Mouse (Mus musculus) left cerebral cortex, postnatal 4 days (tissue): ENCODE measurements around the gene Trim52. TPM values are rescaled to one million over a fixed set of nuclear protein-coding genes. Genes with fewer than 3 reads are reported as not detected.
"Not testable (repeated sequence)": the region's sequence is repeated elsewhere in the genome, so short reads cannot be mapped to it uniquely, and the experiment has no call there.

ENCODE experiments used
- DNase-seq: peaks from one replicate; pipeline ENCODE4 v3.0.0-alpha.2; 2022
- intact Hi-C: fragments of 180-260 bp; cut with DNase I; formaldehyde crosslinking; loops from one replicate; pipeline ENCODE4 v1.15.1; 2025
- total RNA-seq, 2 experiments: library from RNA; stranded (reverse); gene quantifications; 2 replicates each; pipeline ENCODE4 v1.2.3; 2021

The Trim52 gene
- not detected for total RNA-seq

GRCm38 (mm10) chr14:106105980-106106379 lies at the start of gene Trim52:
Gene Trim52, plus strand, starts transcription at chr14:106106198.
- no peak for DNase-seq
- intact Hi-C loops = no loop called here

- intact Hi-C loops = no loop called here
- DNase-seq = no peak
Measured at GRCm38 (mm10) chr14:106072608-106073007, 33.4 kb upstream of the Trim52 start.

GRCm38 (mm10) chr14:106075181-106076064 lies 30.6 kb upstream of the Trim52 start:
- intact Hi-C loops = no loop called here

GRCm38 (mm10) chr14:106088480-106089037 lies 17.4 kb upstream of the Trim52 start:
- no peak for DNase-seq
- intact Hi-C loops = no loop called here

More at GRCm38 (mm10) chr14:106075181-106076064, 30.6 kb upstream of the Trim52 start:
- peak; percentile 68 for DNase-seq

GRCm38 (mm10) chr14:106096816-106097215 lies 9.2 kb upstream of the Trim52 start:
- DNase-seq = no peak
- intact Hi-C loops = no loop called here

GRCm38 (mm10) chr14:106100858-106101257 lies 5.1 kb upstream of the Trim52 start:
- no peak for DNase-seq
- intact Hi-C loops = no loop called here

GRCm38 (mm10) chr14:106106425-106106824 lies 427 bp downstream of the Trim52 start:
- intact Hi-C loops = no loop called here
- no peak for DNase-seq

- no peak for DNase-seq
- intact Hi-C loops = no loop called here
Measured at GRCm38 (mm10) chr14:106119371-106119770, 13.4 kb downstream of the Trim52 start.

- intact Hi-C loops = no loop called here
- no peak for DNase-seq
Measured at GRCm38 (mm10) chr14:106136272-106136671, 30.3 kb downstream of the Trim52 start.

- no peak for DNase-seq
- intact Hi-C loops = no loop called here
Measured at GRCm38 (mm10) chr14:106151188-106151587, 45.2 kb downstream of the Trim52 start.

- intact Hi-C loops = no loop called here
- DNase-seq = no peak
Measured at GRCm38 (mm10) chr14:106154879-106155576, 49.0 kb downstream of the Trim52 start.

GRCm38 (mm10) chr14:106156533-106156932 lies 50.5 kb downstream of the Trim52 start:
- intact Hi-C loops = no loop called here
- no peak for DNase-seq

GRCm38 (mm10) chr14:106162331-106162730 lies 56.3 kb downstream of the Trim52 start:
- intact Hi-C loops = no loop called here
- no peak for DNase-seq

GRCm38 (mm10) chr14:106163196-106163595 lies 57.2 kb downstream of the Trim52 start:
- intact Hi-C loops = no loop called here
- no peak for DNase-seq

GRCm38 (mm10) chr14:106163933-106164332 lies 57.9 kb downstream of the Trim52 start:
- DNase-seq, intact Hi-C loops: not testable (repeated sequence)

- DNase-seq = peak; percentile 66
- intact Hi-C loops = no loop called here
Measured at GRCm38 (mm10) chr14:106176879-106177278, 70.9 kb downstream of the Trim52 start.

- DNase-seq = no peak
- intact Hi-C loops = no loop called here
Measured at GRCm38 (mm10) chr14:106178245-106178644, 72.2 kb downstream of the Trim52 start.

GRCm38 (mm10) chr14:106179102-106179727 lies 73.2 kb downstream of the Trim52 start:
- no peak for DNase-seq
- intact Hi-C loops = no loop called here

GRCm38 (mm10) chr14:106179728-106180125 lies 73.7 kb downstream of the Trim52 start:
- no peak for DNase-seq
- intact Hi-C loops = no loop called here

GRCm38 (mm10) chr14:106180616-106181015 lies 74.6 kb downstream of the Trim52 start:
- DNase-seq = no peak
- intact Hi-C loops = no loop called here

GRCm38 (mm10) chr14:106183985-106184384 lies 78.0 kb downstream of the Trim52 start:
- DNase-seq = no peak
- intact Hi-C loops = no loop called here
